8 mouse cellular contexts compared by ENCODE assay signal in the genomic region with DNA sequence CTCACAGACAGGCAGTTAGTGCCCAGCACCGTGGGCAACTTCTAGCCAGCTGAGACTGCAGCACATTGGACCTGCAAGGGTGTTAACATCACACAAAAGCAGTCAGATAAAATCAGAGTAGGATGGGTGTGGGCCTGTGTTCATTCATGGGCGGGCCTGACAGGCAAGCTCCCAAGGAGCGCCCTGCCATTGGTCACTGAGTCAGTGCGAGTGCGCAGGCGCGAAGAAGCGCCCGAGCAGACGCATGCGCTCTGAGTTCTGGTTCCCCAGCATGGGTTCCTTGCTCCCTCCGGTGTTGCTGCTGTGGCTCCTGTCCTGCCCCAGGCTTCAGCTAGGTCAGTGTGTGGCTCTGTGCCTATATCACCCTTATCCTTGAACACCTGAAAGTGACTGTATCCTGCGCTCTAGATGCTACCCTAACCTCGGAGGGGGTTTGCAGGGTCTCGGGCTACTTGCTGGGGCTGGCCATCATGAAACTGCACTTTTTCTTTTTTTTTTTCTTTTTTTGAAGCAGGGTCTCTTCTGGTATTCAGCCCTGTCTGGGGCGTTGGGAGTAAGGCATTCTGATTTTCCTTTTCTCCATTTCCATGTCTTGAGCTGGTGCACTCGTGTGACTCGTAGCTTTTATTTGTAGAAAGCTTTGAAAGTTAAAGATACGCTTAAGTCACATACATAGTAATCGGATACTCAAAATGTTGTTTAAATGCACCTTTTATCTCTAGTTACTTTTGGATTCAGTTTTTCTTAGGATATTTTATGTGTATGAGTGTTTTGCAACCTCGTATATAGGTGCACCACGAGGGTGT. TPM values are rescaled to one million over a fixed set of nuclear protein-coding genes. Genes with fewer than 3 reads are reported as not detected.
DNase-seq lines count a peak whose midpoint lies in the region; ATAC-seq lines count a peak whose summit lies in the region.

A gene (plus strand): TSS at position 235 of the 806 bp plus-strand sequence.

- peak; percentile 99 for DNase-seq in NIH3T3 (ENCODE audit: low read depth)
- DNase-seq in cerebellum, postnatal 10 days = peak; percentile 96 to 97
- peak; percentile 92 to 94 for DNase-seq in frontal cortex, postnatal 10 days (ENCODE audit: low spot score in 2 of 2)
- peak; percentile 96 to 97 for DNase-seq in layer of hippocampus, postnatal 14 days (ENCODE audit: low spot score in 2 of 2)
- DNase-seq in lung, postnatal 14 days = peak; percentile 95
- peak; percentile 84 for DNase-seq in retina, adult 2 months (ENCODE audit: low read depth, low spot score)
- peak; percentile 94 to 96 for DNase-seq in thymus, postnatal 36 days

- peak within 1 kb of the TSS; percentile 82 for H3K9ac ChIP-seq in hindbrain, embryonic 12.5 days

- H3K4me1 ChIP-seq in hindbrain, embryonic 12.5 days = peaks cover 7% of the 10 kb centered on the region

- WGBS in hindbrain, embryonic 12.5 days = 14% methylated on average over 22 of the region's 22 CpGs

- peak within 1 kb of the TSS; percentile 83 for H3K27ac ChIP-seq in hindbrain, embryonic 12.5 days

- peaks cover 26% of the 10 kb centered on the region for H3K36me3 ChIP-seq in hindbrain, embryonic 12.5 days

- H3K27me3 ChIP-seq in hindbrain, embryonic 12.5 days = no peaks in the 10 kb centered on the region

- no peaks in the 10 kb centered on the region for H3K9me3 ChIP-seq in hindbrain, embryonic 12.5 days (replicated peaks)

- ATAC-seq in hindbrain, embryonic 12.5 days (ENCODE audit: low FRiP score) = peak; percentile 98

- H3K4me2 ChIP-seq in hindbrain, embryonic 12.5 days (replicated peaks) = peak within 1 kb of the TSS; percentile 60

- peak within 1 kb of the TSS; percentile 63 for H3K4me3 ChIP-seq in hindbrain, embryonic 12.5 days

RNA-seq across cellular contexts. Expression of the gene that starts here (rescaled TPM):
- polyA plus RNA-seq in hindbrain, embryonic 12.5 days (2016; fragmentation: Nextera tagmentation; extraction: Ambion mirVana) = 56.8 and 61.3 TPM in 2 replicates
- 10 to 100 TPM; 18.8 to 19.3 TPM for total RNA-seq in layer of hippocampus, postnatal 14 days (2021)

Comparison
In these comparisons a context has a peak if more than half of its experiments do, and no peak if none do; other contexts are left out.
1. Peak in every context shown above with its lines: DNase-seq, ATAC-seq, H3K4me3 ChIP-seq and H3K27ac ChIP-seq.